Mouse (Mus musculus): ENCODE data around the gene Cfap77. TPM values are rescaled to one million over a fixed set of nuclear protein-coding genes. Genes with fewer than 3 reads are reported as not detected.
A peak's percentile ranks its signal among the peaks of the same experiment; 100 is the strongest.

The Cfap77 gene
- total RNA-seq, 4 experiments from 2014 or later, result 0.34 to 1.3 (median 0.78) TPM

- DNase-seq (ENCODE audit: low spot score in 2 of 2), result no peak
Observed at GRCm38 (mm10) chr2:28997161-28997834, 57.6 kb downstream of the Cfap77 start.

- no peak for DNase-seq (ENCODE audit: low spot score in 2 of 2)
Observed at GRCm38 (mm10) chr2:28995436-28995835, 59.4 kb downstream of the Cfap77 start.

GRCm38 (mm10) chr2:28994014-28994413 is 60.9 kb downstream of the Cfap77 start:
- no peak for DNase-seq (ENCODE audit: low spot score in 2 of 2)

GRCm38 (mm10) chr2:28988781-28989180 is 66.1 kb downstream of the Cfap77 start:
- no peak for DNase-seq (ENCODE audit: low spot score in 2 of 2)

- no peak for DNase-seq (ENCODE audit: low spot score in 2 of 2)
Observed at GRCm38 (mm10) chr2:28980080-28980910, 74.6 kb downstream of the Cfap77 start.

- DNase-seq (ENCODE audit: low spot score in 2 of 2), result no peak
Observed at GRCm38 (mm10) chr2:28978461-28978860, 76.4 kb downstream of the Cfap77 start.

GRCm38 (mm10) chr2:28976635-28977034 is 78.2 kb downstream of the Cfap77 start:
- peak; percentile 12 to 42 for DNase-seq (ENCODE audit: low spot score in 2 of 2)

GRCm38 (mm10) chr2:28975604-28976003 is 79.3 kb downstream of the Cfap77 start:
- DNase-seq (ENCODE audit: low spot score in 2 of 2), result no peak

- no peak for DNase-seq (ENCODE audit: low spot score in 2 of 2)
Observed at GRCm38 (mm10) chr2:28974520-28974919, 80.3 kb downstream of the Cfap77 start.

- DNase-seq (ENCODE audit: low spot score in 2 of 2), result no peak
Observed at GRCm38 (mm10) chr2:28973832-28974450, 80.9 kb downstream of the Cfap77 start.

- DNase-seq (ENCODE audit: low spot score in 2 of 2), result no peak
Observed at GRCm38 (mm10) chr2:28970424-28970823, 84.4 kb downstream of the Cfap77 start.

- DNase-seq (ENCODE audit: low spot score in 2 of 2), result no peak
Observed at GRCm38 (mm10) chr2:28968278-28968677, 86.6 kb downstream of the Cfap77 start.

- DNase-seq (ENCODE audit: low spot score in 2 of 2), result no peak
Observed at GRCm38 (mm10) chr2:28966151-28966795, 88.6 kb downstream of the Cfap77 start.

GRCm38 (mm10) chr2:28963565-28963964 is 91.3 kb downstream of the Cfap77 start:
- no peak for DNase-seq (ENCODE audit: low spot score in 2 of 2)

- DNase-seq (ENCODE audit: low spot score in 2 of 2), result no peak
Observed at GRCm38 (mm10) chr2:28961636-28962035, 93.2 kb downstream of the Cfap77 start.

- no peak for DNase-seq (ENCODE audit: low spot score in 2 of 2)
Observed at GRCm38 (mm10) chr2:28961024-28961585, 93.8 kb downstream of the Cfap77 start.

- DNase-seq (ENCODE audit: low spot score in 2 of 2), result no peak
Observed at GRCm38 (mm10) chr2:28956874-28957273, 98.0 kb downstream of the Cfap77 start.

- DNase-seq (ENCODE audit: low spot score in 2 of 2), result no peak
Observed at GRCm38 (mm10) chr2:28954595-28954994, 100.3 kb downstream of the Cfap77 start.

GRCm38 (mm10) chr2:28952981-28953380 is 101.9 kb downstream of the Cfap77 start:
- DNase-seq (ENCODE audit: low spot score in 2 of 2), result no peak

- no peak for DNase-seq (ENCODE audit: low spot score in 2 of 2)
Observed at GRCm38 (mm10) chr2:28946312-28946711, 108.6 kb downstream of the Cfap77 start.

GRCm38 (mm10) chr2:28945388-28945787 is 109.5 kb downstream of the Cfap77 start:
- DNase-seq (ENCODE audit: low spot score in 2 of 2), result no peak

Measured in layer of hippocampus, adult 8-10 months (tissue).